Mouse (Mus musculus): ENCODE data around the gene Sema3g. TPM values are rescaled to one million over a fixed set of nuclear protein-coding genes. Genes with fewer than 3 reads are reported as not detected.

Sema3g gene
- polyA plus RNA-seq, 1 experiment, result 2.1 TPM

DNA sequence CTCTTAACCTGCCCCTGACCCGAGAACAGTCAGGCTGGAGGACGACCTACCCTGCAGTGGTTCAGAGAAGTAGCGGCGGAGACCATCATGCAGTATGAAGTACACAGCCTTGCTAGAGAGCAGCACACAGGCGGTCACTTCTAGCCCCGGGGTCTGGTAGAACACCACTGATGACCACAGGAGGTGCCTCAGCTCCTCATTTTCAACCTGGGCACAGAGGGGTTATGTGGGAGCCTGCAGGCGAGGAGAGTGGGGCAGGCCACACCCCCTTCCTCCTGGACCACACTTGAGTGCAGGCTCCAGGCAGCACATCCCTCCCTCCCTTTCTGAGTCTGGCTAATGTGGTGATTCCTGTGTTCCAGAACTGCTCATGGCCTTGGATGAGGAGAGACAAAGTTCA, 44.1 kb upstream of the Sema3g start:
- TF ChIP-seq CTCF (IDR thresholded peaks at IDR 0.05; ENCODE audit: extremely low read depth, insufficient read length, insufficient replicate concordance, low read depth, low read length), result no peak
- no peak for TF ChIP-seq POLR2A (IDR thresholded peaks at IDR 0.05; ENCODE audit: low read depth, low read length)
- H3K27ac ChIP-seq (ENCODE audit: insufficient read depth, low read depth, low read length), result no peak overlapping the region
- 89% methylated on average over 7 of the region's 7 CpGs for WGBS
- no peak overlapping the region for H3K4me3 ChIP-seq (ENCODE audit: low read depth, low read length)
- H3K27me3 ChIP-seq (ENCODE audit: control insufficient read depth, insufficient read depth, low read length), result no peaks in the 10 kb centered on the region
- H3K36me3 ChIP-seq (ENCODE audit: control insufficient read depth, insufficient read depth, low read length), result peaks cover 77% of the 10 kb centered on the region
- H3K4me1 ChIP-seq (ENCODE audit: control insufficient read depth, insufficient read depth, insufficient read length, low read length), result no peaks in the 10 kb centered on the region

DNA sequence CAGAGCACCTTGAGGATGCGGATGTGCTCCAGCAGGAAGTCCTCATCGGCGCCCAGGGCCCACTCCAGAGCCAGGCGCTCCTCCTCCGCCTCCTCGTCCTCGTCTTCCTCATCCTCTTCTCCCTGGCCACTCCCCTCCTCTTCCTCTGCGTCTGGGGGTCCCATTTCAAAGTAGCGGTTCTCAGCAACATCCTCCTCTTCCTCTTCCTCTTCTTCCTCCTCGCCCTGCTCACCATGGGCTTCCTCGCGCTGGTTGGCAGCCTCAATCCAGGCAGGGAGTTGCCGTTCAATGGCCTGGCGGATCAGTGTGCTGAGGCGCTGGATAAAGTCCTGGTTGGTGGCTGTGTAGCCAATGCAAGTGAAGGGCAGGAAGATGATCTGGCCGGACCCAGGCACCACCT, 40.4 kb upstream of the Sema3g start:
- TF ChIP-seq CTCF (IDR thresholded peaks at IDR 0.05; ENCODE audit: extremely low read depth, insufficient read length, insufficient replicate concordance, low read depth, low read length) (no peak), POLR2A (IDR thresholded peaks at IDR 0.05; ENCODE audit: low read depth, low read length) (no peak)
- 91% methylated on average over 16 of the region's 16 CpGs for WGBS
- Histone ChIP-seq H3K27me3 (ENCODE audit: control insufficient read depth, insufficient read depth, low read length) (no peaks in the 10 kb centered on the region), H3K36me3 (ENCODE audit: control insufficient read depth, insufficient read depth, low read length) (peaks cover 80% of the 10 kb centered on the region), H3K27ac (ENCODE audit: insufficient read depth, low read depth, low read length) (no peak overlapping the region), H3K4me3 (ENCODE audit: low read depth, low read length) (no peak overlapping the region), H3K4me1 (ENCODE audit: control insufficient read depth, insufficient read depth, insufficient read length, low read length) (no peaks in the 10 kb centered on the region; the same call in 1 of the 2 replicates)

- H3K27ac ChIP-seq (ENCODE audit: insufficient read depth, low read depth, low read length), result no peak overlapping the region
- 94% methylated on average over 5 of the region's 5 CpGs for WGBS
- H3K27me3 ChIP-seq (ENCODE audit: control insufficient read depth, insufficient read depth, low read length), result no peaks in the 10 kb centered on the region
- H3K4me1 ChIP-seq (ENCODE audit: control insufficient read depth, insufficient read depth, insufficient read length, low read length), result peaks cover under 1% of the 10 kb centered on the region; the same call in 1 of the 2 replicates
- no peak overlapping the region for H3K4me3 ChIP-seq (ENCODE audit: low read depth, low read length)
- TF ChIP-seq POLR2A (IDR thresholded peaks at IDR 0.05; ENCODE audit: low read depth, low read length) (no peak), CTCF (IDR thresholded peaks at IDR 0.05; ENCODE audit: extremely low read depth, insufficient read length, insufficient replicate concordance, low read depth, low read length) (no peak)
- H3K36me3 ChIP-seq (ENCODE audit: control insufficient read depth, insufficient read depth, low read length), result peaks cover 80% of the 10 kb centered on the region
These were observed 39.9 kb upstream of the Sema3g start for GRCm38 (mm10) chr14:31177715-31178114.

DNA sequence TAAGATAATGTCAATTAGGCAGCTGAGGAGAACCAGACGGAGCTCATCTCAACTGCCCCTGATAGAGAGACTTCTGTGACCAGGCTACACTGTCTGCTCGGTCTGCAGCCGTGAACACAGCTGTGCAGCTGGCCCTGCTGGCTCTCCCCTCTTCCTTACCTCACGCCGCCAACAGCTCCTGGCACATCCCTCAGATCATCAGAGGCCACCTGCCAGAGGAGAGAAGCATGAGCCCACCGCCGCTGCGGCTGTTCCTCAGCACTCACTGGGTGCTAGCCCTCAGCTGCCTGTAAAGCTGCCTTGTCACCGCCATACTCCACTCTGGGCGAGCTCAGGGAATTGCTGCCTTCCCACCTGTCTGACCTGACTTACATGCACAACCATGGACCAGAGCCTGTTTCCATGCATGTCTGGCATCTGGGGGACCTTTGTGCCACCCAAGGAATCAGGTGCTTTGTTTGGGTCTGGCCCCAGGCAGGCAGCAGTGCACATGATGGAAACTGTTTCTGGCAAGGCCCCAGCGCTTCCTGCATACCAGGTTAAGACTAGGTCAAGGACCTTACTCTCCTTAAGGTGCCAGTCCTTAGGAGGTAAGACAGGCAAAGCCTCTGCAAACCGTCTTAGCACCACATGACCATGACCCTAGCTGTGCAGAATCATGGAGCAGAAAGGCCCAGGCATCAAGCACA, 37.8 kb upstream of the Sema3g start:
- Histone ChIP-seq H3K36me3 (ENCODE audit: control insufficient read depth, insufficient read depth, low read length) (peaks cover 69% of the 10 kb centered on the region), H3K4me1 (ENCODE audit: control insufficient read depth, insufficient read depth, insufficient read length, low read length) (peaks cover 7% of the 10 kb centered on the region), H3K27me3 (ENCODE audit: control insufficient read depth, insufficient read depth, low read length) (no peaks in the 10 kb centered on the region), H3K27ac (ENCODE audit: insufficient read depth, low read depth, low read length) (no peak overlapping the region), H3K4me3 (ENCODE audit: low read depth, low read length) (no peak overlapping the region)
- WGBS, result 92% methylated on average over 12 of the region's 12 CpGs
- no peak for TF ChIP-seq POLR2A (IDR thresholded peaks at IDR 0.05; ENCODE audit: low read depth, low read length)
- no peak for TF ChIP-seq CTCF (IDR thresholded peaks at IDR 0.05; ENCODE audit: extremely low read depth, insufficient read length, insufficient replicate concordance, low read depth, low read length)

DNA sequence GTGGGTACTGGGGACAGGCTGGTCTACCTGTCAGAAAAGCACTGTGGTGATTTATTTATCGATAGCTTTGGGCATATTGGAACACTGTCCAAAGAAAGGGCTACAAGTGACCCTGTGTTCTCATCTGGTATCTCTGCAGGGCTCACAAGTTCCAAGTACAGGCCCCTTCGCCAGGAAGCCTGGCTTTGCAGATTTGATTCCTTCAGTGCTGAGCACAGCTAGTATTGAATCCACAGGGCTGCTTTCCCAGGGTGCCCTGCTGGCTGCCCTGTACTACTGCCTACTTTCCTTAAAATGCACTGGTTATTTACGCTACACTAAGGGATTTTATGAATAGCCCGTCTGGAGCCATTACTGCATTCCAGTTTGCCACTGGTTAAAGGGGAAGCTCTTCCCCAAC, 36.1 kb upstream of the Sema3g start:
- H3K36me3 ChIP-seq (ENCODE audit: control insufficient read depth, insufficient read depth, low read length), result peaks cover 64% of the 10 kb centered on the region
- WGBS, result 88% methylated on average over 4 of the region's 4 CpGs
- no peak overlapping the region for H3K27ac ChIP-seq (ENCODE audit: insufficient read depth, low read depth, low read length)
- TF ChIP-seq CTCF (IDR thresholded peaks at IDR 0.05; ENCODE audit: extremely low read depth, insufficient read length, insufficient replicate concordance, low read depth, low read length), result no peak
- no peak for TF ChIP-seq POLR2A (IDR thresholded peaks at IDR 0.05; ENCODE audit: low read depth, low read length)
- no peaks in the 10 kb centered on the region for H3K27me3 ChIP-seq (ENCODE audit: control insufficient read depth, insufficient read depth, low read length)
- peaks cover 7% of the 10 kb centered on the region for H3K4me1 ChIP-seq (ENCODE audit: control insufficient read depth, insufficient read depth, insufficient read length, low read length)
- H3K4me3 ChIP-seq (ENCODE audit: low read depth, low read length), result no peak overlapping the region

DNA sequence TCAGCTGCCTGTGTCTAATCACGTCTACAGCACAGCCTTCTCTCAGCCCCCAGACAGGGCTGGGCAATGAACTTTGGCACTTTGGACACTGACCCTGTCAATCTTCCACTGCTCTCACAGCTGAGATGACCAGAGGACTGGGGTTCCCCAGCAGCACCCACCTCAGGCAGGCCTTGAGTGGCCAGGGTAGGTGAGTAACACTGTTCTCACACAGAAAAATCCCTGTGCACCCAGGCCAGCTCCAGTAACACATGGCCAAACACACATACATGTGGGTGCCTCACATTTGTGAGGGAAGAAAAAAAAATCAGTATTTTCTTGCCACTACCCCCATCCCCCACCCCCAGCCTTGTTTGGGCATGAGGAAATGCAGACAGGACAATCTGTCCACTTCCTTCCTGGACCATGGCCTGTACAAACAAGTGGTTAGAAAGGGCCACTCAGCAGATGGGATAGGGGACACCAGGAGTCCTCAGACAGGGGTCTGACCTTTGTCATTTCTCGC, 34.8 kb upstream of the Sema3g start:
- Histone ChIP-seq H3K36me3 (ENCODE audit: control insufficient read depth, insufficient read depth, low read length) (peaks cover 62% of the 10 kb centered on the region), H3K27ac (ENCODE audit: insufficient read depth, low read depth, low read length) (no peak overlapping the region)
- 54% methylated on average over 2 of the region's 2 CpGs for WGBS

DNA sequence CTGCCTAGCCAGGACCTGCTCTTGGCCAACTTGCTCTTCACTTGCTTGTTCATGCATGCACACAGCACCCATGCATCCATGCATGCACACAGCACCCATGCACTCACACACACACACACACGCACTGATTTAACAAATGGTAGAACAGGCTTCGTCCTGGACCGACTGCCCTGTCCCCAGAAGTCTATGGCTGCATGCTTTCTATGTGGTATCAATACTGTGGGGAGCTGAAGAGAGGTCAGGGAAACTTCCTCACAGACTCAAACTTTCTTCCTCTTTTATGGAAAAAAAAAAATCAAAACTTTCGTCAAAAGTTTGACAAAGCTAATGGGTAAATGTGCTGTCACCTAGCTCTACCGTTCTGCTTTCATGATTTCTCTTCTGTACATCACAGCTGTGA, 34.1 kb upstream of the Sema3g start:
- Histone ChIP-seq H3K36me3 (ENCODE audit: control insufficient read depth, insufficient read depth, low read length) (peaks cover 62% of the 10 kb centered on the region), H3K27me3 (ENCODE audit: control insufficient read depth, insufficient read depth, low read length) (no peaks in the 10 kb centered on the region), H3K27ac (ENCODE audit: insufficient read depth, low read depth, low read length) (0 out of 2 replicates have a peak overlapping the region, but pooled peaks have one; percentile 3), H3K4me3 (ENCODE audit: low read depth, low read length) (no peak overlapping the region), H3K4me1 (ENCODE audit: control insufficient read depth, insufficient read depth, insufficient read length, low read length) (peaks cover 7% of the 10 kb centered on the region)
- TF ChIP-seq CTCF (IDR thresholded peaks at IDR 0.05; ENCODE audit: extremely low read depth, insufficient read length, insufficient replicate concordance, low read depth, low read length) (no peak), POLR2A (IDR thresholded peaks at IDR 0.05; ENCODE audit: low read depth, low read length) (no peak)
- 80% methylated on average over 5 of the region's 5 CpGs for WGBS

More for the DNA sequence above, 34.8 kb upstream of the Sema3g start:
- TF ChIP-seq POLR2A (IDR thresholded peaks at IDR 0.05; ENCODE audit: low read depth, low read length), result no peak
- no peak for TF ChIP-seq CTCF (IDR thresholded peaks at IDR 0.05; ENCODE audit: extremely low read depth, insufficient read length, insufficient replicate concordance, low read depth, low read length)
- Histone ChIP-seq H3K4me3 (ENCODE audit: low read depth, low read length) (no peak overlapping the region), H3K27me3 (ENCODE audit: control insufficient read depth, insufficient read depth, low read length) (no peaks in the 10 kb centered on the region), H3K4me1 (ENCODE audit: control insufficient read depth, insufficient read depth, insufficient read length, low read length) (peaks cover 7% of the 10 kb centered on the region)

Measured in small intestine, adult 2 months (tissue).